Mouse (Mus musculus): ENCODE data around the gene Gm44805. TPM values are rescaled to one million over a fixed set of nuclear protein-coding genes. Genes with fewer than 3 reads are reported as not detected.

Gm44805 gene
- polyA plus RNA-seq, 1 experiment = not detected

DNA sequence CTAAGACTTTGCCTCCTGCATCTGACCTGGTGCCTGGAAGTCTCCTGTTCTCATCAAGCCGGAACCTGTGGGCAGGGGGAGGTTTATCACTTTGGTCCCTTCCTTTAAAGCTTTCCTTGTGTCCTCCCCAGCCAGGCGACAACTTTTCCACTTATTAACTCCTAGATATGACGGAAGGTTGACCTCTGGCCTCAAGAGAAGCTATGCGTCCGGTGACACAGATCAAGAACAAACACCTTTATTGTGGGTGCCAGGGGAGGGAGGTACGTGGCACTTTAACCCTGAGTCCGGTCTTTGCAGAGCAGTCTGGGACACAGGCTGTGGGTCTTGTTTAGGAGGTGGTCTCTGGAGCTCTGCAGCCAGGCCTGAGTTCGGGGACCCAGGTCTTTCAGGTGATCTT lies 3.4 kb downstream of the Gm44805 start, which contains the start of gene Apoc2:
Apoc2 (minus strand) TSS at position 70 of the 400 bp plus-strand sequence.
- no peak for DNase-seq (ENCODE audit: low spot score)

GRCm38 (mm10) chr7:19676662-19677061 lies 4.6 kb downstream of the Gm44805 start:
- DNase-seq (ENCODE audit: low spot score) = no peak

DNA sequence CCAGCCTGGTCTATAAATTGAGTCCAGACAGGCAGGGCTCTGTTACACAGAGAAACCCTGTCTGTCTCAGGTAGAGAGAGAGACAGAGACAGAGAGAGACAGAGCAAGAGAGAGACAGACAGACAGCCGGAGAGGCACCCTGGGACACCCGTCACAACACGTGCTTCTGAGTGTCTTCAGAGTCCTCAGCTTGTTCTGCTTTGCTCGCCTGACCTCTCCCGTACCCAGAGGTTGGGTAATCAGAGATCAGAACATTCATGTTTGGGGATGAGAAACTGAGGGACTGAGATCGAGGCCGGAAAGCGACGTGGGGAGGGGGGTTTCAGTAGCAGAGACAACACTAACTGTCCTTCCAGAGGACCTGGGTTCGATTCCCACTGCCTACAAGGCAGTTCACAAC lies 5.4 kb downstream of the Gm44805 start:
- DNase-seq (ENCODE audit: low spot score) = no peak

DNA sequence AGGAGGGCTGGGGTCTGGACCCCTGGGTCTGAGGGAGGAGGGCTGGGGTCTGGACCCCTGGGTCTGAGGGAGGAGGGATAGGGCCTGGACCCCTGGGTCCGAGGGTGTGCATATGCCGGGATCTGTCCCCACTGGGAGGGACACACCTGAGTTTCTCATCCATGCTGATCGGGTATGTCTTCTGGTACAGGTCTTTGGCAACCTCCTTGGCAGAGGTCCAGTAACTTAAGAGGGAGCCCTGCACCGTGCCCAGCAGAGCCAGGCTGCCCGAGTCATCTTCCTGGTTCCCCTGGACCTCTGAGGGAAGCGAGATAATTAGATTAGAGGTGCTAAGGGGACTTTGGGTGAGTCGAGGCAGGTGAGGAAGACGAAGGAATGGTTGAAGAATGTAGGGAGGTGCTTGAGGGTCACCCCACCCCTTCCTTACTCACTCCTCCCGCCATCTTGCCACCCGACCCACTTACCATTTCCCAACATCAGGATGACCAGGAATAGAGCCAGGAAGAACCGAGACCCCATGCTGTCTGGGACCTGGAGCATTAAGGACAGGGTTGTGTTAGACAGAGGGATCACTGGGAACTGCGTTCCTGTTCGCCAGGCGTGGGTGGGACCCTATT lies 8.0 kb downstream of the Gm44805 start:
- DNase-seq (ENCODE audit: low spot score) = no peak

GRCm38 (mm10) chr7:19671511-19671910 lies 9.7 kb downstream of the Gm44805 start:
- no peak for DNase-seq (ENCODE audit: low spot score)

GRCm38 (mm10) chr7:19668947-19669721 lies 12.1 kb downstream of the Gm44805 start:
- DNase-seq (ENCODE audit: low spot score) = peak; percentile 65

DNA sequence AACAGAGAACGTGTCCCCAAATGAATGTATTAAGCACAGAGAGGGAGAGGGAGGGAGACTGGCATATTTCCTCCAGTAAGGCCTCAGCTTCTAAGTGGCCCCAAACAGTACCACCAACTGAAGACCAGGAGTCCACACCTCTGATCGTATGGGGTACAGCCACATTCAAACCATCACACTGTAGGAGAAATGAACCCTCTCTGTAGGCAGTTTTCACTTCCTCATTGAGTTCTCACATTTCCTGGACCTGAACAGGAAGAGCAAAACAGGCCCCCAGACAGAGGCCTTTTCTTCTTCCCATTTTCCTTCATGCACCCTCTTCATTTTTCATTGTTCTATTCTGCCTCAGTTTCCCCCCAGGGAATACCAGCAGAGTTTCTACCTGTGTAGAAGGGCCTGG lies 13.8 kb downstream of the Gm44805 start:
- DNase-seq (ENCODE audit: low spot score) = no peak

DNA sequence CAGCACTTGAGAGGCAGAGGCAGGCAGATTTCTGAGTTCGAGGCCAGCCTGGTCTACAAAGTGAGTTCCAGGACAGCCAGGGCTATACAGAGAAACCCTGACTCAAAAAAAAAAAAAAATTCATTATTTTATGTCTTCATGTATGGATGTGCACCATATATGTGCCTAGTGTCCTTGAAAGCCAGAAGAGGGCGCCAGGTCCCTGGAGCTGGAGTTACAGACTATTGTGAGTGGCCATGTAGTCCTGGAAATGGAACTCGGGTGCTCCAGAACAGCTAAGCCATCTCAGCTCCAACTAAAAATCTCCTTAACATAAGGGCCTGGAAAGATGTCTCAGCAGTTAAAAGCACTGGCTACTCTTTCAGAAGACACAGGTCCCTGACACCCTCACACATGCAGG lies 14.5 kb downstream of the Gm44805 start:
- no peak for DNase-seq (ENCODE audit: low spot score)

DNA sequence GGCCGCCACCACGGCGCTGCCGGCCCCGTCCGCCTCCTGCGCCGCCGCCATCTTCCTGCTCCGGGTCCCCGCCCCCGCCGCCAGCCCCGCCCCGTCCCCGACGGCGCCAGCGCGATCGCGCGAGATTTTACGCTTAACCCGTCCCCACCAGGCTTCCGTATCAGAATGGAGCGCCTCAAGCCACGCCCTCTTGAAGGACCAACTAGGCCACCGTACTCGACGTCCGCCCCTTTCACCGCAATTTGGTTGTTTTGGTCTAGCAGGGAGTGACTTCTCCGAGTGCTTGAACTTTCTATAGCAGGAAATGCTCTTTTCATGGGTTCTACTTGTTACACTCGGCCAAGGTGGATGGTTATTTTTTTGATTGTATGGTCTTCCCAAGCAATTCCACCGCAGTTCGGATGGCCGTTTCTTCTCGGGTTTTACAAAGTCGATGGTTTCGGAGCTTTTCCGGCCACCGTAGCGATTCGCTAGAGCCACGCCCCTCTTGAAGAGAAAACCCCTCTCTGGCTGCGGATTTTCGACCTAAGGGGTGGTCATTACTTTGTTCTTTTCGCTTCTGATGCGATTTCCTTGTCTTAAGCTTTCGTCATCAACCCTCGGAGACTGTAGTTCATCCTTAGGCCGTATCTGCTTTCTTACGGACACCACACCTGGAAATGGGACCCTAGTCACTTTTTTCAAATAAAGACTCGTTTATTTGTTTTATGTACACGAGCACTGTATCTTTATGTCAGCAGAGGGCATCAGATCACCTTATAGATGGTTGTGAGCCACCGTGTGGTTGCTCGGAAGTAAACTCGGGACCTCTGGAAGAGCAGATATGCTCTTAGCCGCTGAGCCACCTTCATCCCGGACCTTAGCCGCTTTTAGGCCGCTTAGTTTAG lies 16.0 kb downstream of the Gm44805 start, which contains the start of gene Clptm1:
Clptm1 (minus strand) TSS at position 79 of the 887 bp plus-strand sequence.
- DNase-seq (ENCODE audit: low spot score) = peak; percentile 95

GRCm38 (mm10) chr7:19664455-19664954 lies 16.7 kb downstream of the Gm44805 start:
- no peak for DNase-seq (ENCODE audit: low spot score)

- DNase-seq (ENCODE audit: low spot score) = no peak
These were observed 17.3 kb downstream of the Gm44805 start for GRCm38 (mm10) chr7:19663940-19664339.

- no peak for DNase-seq (ENCODE audit: low spot score)
These were observed 28.6 kb downstream of the Gm44805 start for GRCm38 (mm10) chr7:19652614-19653013.

GRCm38 (mm10) chr7:19651063-19651786 lies 30.0 kb downstream of the Gm44805 start:
- no peak for DNase-seq (ENCODE audit: low spot score)

DNA sequence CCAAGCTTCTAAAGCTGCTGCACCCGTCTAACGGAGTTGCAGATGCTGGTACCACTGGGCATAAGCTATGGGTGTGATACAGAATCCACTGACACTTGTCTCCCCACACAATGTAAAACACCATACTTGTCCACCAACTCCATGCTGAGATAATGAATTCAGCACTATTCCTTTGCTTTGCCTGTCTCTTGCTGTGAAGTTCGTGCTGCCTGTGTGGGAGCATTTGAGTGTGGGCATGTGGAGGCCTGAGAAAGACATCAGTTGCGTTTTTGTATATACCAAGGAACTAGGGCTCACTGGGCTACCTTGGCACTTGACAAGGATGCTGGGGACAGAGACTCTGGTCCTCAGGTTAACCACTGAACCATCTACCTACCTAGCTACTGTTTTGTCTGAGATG lies 40.0 kb downstream of the Gm44805 start:
- no peak for DNase-seq (ENCODE audit: low spot score)

DNA sequence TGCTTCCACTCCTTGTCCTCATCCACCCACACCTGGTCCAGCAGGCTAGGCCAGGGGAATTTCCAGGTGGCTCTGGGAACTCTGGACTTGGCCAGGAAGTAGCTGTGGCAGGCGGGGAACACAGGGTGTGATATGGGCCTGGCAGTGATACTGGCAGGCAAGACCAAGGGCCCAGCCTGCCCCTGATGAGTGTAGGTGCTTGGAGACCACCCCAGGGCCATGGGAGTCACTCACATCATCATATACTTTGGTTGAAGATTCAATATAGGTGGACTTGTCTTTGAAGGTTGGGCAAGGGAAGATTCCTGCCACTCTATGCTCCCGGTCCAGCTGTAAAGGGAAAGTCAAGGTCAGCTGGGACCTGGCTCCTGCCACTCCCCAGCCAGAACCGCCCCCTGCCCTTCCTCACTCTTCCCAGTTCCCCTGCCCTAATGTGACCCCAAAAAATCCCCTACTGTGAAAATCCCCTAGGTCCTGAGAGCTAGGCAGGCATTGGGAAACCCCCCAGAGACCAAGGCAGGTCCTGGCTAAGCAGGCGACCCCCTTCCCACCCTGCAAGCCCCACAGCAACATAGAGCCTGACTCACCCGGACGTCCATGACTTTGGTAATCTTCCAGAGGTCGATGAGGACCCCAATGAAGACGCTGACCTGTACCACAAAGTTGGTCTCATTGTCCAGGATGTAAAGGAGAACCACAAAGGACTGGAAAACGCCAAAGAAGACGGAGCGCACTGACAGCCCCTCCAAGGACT lies 46.0 kb downstream of the Gm44805 start:
- DNase-seq (ENCODE audit: low spot score) = no peak

- no peak for DNase-seq (ENCODE audit: low spot score)
These were observed 46.6 kb downstream of the Gm44805 start for GRCm38 (mm10) chr7:19634591-19634990.

- DNase-seq (ENCODE audit: low spot score) = no peak
These were observed 47.4 kb downstream of the Gm44805 start for GRCm38 (mm10) chr7:19633855-19634254.

DNA sequence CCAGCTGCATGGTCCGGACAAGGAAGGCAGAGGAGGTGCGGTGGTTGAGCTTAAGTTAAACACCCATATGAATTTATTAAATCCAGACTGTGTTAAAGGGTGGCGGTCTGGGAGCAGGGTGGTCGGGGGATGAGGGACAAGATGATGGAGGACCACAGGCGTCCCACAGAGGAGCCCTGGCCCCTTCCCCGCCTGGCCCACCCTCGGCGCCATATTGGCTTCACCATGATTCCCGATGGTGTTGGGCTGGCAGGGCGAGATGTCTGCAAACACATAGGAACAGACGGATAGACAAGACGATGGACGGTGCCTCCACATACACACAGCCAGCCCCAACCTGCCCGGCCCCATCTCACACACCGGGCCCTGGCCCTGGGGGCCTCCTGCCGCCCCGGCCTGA lies 48.0 kb downstream of the Gm44805 start:
- no peak for DNase-seq (ENCODE audit: low spot score)

- DNase-seq (ENCODE audit: low spot score) = no peak
These were observed 48.5 kb downstream of the Gm44805 start for GRCm38 (mm10) chr7:19632720-19633119.

- no peak for DNase-seq (ENCODE audit: low spot score)
These were observed 48.9 kb downstream of the Gm44805 start for GRCm38 (mm10) chr7:19632275-19632674.

DNA sequence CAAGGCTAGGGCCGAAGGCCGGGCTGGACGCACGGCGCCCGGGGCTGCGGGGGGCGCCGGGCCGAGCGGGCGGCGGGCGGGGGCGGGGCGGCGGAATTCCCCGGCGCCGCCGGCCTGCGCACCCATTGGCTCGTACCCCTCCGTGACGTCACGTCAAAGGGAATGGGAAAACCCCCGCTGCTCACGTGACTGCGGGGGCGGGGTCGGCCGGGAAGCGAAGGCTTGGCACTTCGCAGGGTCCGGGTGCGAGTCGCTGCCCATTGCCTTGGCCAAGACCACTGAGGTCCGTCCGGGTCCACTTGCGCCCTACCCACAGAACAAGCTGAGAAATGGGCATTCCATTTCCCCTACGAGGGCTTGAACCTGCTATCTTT lies 51.9 kb downstream of the Gm44805 start, which contains the start of gene Relb:
Relb (minus strand) TSS at position 78 of the 374 bp plus-strand sequence.
- peak; percentile 73 for DNase-seq (ENCODE audit: low spot score)
